Mouse (Mus musculus): ENCODE measurements around the gene Trim54.

Trim54 gene

GRCm38 (mm10) chr5:31105814-31106335 is 10.6 kb upstream of the Trim54 start, which contains the start of gene Dnajc5g:
TSS of gene Dnajc5g (plus strand) at chr5:31106285.
- no peak for DNase-seq (ENCODE audit: low read depth, low spot score)

GRCm38 (mm10) chr5:31108000-31108490 is 8.5 kb upstream of the Trim54 start, which contains the start of gene Slc30a3:
TSS of gene Slc30a3 (minus strand) at chr5:31108237.
- no peak for DNase-seq (ENCODE audit: low read depth, low spot score)

GRCm38 (mm10) chr5:31110781-31111180 is 5.7 kb upstream of the Trim54 start:
- DNase-seq (ENCODE audit: low read depth, low spot score), result no peak

GRCm38 (mm10) chr5:31116912-31117311 is 400 bp downstream of the Trim54 start:
- DNase-seq (ENCODE audit: low read depth, low spot score), result no peak

GRCm38 (mm10) chr5:31121111-31121510 is 4.6 kb downstream of the Trim54 start:
- no peak for DNase-seq (ENCODE audit: low read depth, low spot score)

- no peak for DNase-seq (ENCODE audit: low read depth, low spot score)
These were observed 7.0 kb downstream of the Trim54 start for GRCm38 (mm10) chr5:31123481-31123880.

GRCm38 (mm10) chr5:31126050-31126449 is 9.5 kb downstream of the Trim54 start:
- no peak for DNase-seq (ENCODE audit: low read depth, low spot score)

- no peak for DNase-seq (ENCODE audit: low read depth, low spot score)
These were observed 20.4 kb downstream of the Trim54 start for GRCm38 (mm10) chr5:31136730-31137424.

- DNase-seq (ENCODE audit: low read depth, low spot score), result no peak
These were observed 21.1 kb downstream of the Trim54 start for GRCm38 (mm10) chr5:31137658-31138057.

GRCm38 (mm10) chr5:31138241-31138967 is 21.9 kb downstream of the Trim54 start, which contains the start of gene Ucn:
TSS of gene Ucn (minus strand) at chr5:31138829.
- no peak for DNase-seq (ENCODE audit: low read depth, low spot score)

- no peak for DNase-seq (ENCODE audit: low read depth, low spot score)
These were observed 22.5 kb downstream of the Trim54 start for GRCm38 (mm10) chr5:31138968-31139425.

- no peak for DNase-seq (ENCODE audit: low read depth, low spot score)
These were observed 33.3 kb downstream of the Trim54 start for GRCm38 (mm10) chr5:31149781-31150180.

GRCm38 (mm10) chr5:31151746-31152145 is 35.2 kb downstream of the Trim54 start:
- DNase-seq (ENCODE audit: low read depth, low spot score), result no peak

GRCm38 (mm10) chr5:31153516-31154151 is 37.1 kb downstream of the Trim54 start:
- DNase-seq (ENCODE audit: low read depth, low spot score), result no peak

GRCm38 (mm10) chr5:31154152-31154553 is 37.6 kb downstream of the Trim54 start, which contains the start of gene Mpv17:
TSS of gene Mpv17 (minus strand) at chr5:31154251.
- DNase-seq (ENCODE audit: low read depth, low spot score), result peak; percentile 74

GRCm38 (mm10) chr5:31162462-31162861 is 46.0 kb downstream of the Trim54 start:
- no peak for DNase-seq (ENCODE audit: low read depth, low spot score)

- no peak for DNase-seq (ENCODE audit: low read depth, low spot score)
These were observed 48.4 kb downstream of the Trim54 start for GRCm38 (mm10) chr5:31164878-31165277.

- DNase-seq (ENCODE audit: low read depth, low spot score), result no peak
These were observed 52.1 kb downstream of the Trim54 start for GRCm38 (mm10) chr5:31168630-31169029.

GRCm38 (mm10) chr5:31179301-31179765 is 62.8 kb downstream of the Trim54 start:
- DNase-seq (ENCODE audit: low read depth, low spot score), result no peak

GRCm38 (mm10) chr5:31179766-31180630 is 63.5 kb downstream of the Trim54 start, which contains the start of the genes Gm29609 and Gtf3c2:
TSS of gene Gm29609 (minus strand) at chr5:31179911.
TSS of gene Gtf3c2 (minus strand) at chr5:31180144.
- peak; percentile 90 for DNase-seq (ENCODE audit: low read depth, low spot score)

Data from embryo, embryonic 11.5 days (tissue).